Mouse (Mus musculus): ENCODE measurements around the gene Hoxc12.

The Hoxc12 gene

GRCm38 (mm10) chr15:102965003-102965891, 28.7 kb downstream of the Hoxc12 start:
- no peak for DNase-seq (ENCODE audit: inconsistent ontology term)

DNA sequence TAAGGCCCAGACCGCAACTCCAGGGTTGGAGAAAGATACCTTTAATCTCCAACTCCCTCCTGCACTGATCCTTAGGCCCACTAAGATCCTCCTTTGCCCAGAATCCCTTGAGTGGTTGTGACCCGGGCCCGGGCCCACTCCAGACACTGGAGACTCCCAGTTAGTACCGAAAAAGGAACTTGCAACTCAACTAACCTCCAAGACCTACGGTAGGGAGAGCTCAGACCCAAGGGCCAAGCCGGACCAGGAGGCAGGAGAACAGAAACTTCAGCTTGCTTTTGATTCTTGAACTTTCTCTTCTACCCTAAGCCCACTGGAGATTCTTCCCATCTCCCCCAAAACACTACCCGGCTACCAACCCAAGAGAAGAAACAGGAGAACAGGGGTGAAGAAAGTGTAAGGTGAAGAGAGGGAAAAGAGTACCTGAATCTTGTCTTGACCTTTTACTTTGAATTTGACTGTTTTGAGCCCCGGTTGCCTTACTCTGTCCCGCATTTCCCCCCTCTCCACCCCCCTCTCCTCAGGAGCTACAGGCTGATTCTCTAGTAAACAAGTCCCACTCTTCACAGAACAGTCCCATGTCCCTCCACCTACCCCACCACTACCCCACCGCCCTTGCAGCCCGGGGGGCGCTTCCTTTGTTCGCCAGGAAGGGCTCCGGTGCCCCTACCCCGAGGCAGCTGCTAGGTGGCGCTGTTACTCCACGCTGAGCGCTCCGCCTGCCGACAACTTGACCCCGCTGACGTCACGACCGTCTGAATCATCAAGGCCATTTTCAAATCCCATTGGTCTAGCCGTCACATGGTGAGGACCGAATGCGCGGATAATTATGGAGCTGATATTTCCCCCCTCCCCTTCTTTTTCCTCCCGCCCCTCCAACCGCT, 29.6 kb downstream of the Hoxc12 start:
- DNase-seq (ENCODE audit: inconsistent ontology term): peak; percentile 19

GRCm38 (mm10) chr15:102966776-102967311, 30.3 kb downstream of the Hoxc12 start, which contains the start of gene Hoxc10:
TSS of gene Hoxc10 (plus strand) at chr15:102966796.
- no peak for DNase-seq (ENCODE audit: inconsistent ontology term)

DNA sequence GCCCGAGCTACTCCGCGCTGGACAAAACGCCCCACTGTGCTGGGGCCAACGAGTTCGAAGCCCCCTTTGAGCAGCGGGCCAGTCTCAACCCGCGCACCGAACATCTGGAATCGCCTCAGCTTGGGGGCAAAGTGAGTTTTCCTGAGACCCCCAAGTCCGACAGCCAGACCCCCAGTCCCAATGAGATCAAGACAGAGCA, 30.7 kb downstream of the Hoxc12 start, which contains the start of gene Hoxc5:
Hoxc5 (plus strand) TSS at position 132 of the 199 bp plus-strand sequence.
- no peak for DNase-seq (ENCODE audit: inconsistent ontology term)

GRCm38 (mm10) chr15:102967511-102968397, 31.2 kb downstream of the Hoxc12 start:
- no peak for DNase-seq (ENCODE audit: inconsistent ontology term)

GRCm38 (mm10) chr15:102969296-102969695, 32.7 kb downstream of the Hoxc12 start:
- no peak for DNase-seq (ENCODE audit: inconsistent ontology term)

GRCm38 (mm10) chr15:102970740-102971139, 34.2 kb downstream of the Hoxc12 start:
- DNase-seq (ENCODE audit: inconsistent ontology term): peak; percentile 20

GRCm38 (mm10) chr15:102972254-102972653, 35.7 kb downstream of the Hoxc12 start:
- no peak for DNase-seq (ENCODE audit: inconsistent ontology term)

DNA sequence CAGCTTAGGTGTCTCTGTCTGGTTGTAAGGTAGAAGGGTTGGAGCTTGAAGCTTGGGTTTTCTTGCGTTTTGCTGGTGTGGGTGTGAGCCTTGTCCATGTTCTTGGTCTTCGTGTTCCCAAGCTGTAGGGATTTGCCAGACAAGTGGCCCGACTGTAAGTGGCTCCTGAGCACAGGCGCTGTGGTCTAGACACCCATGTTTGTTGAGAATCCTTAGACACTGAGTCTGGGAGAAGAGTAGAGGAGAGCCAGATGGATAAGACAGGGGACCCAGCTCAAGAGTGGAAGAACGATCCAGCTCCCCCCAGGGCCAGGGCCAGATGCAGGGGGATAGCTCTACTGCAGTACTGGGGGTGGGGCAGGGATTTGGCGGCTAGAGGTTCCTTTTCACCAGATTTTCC, 36.2 kb downstream of the Hoxc12 start:
- DNase-seq (ENCODE audit: inconsistent ontology term): no peak

- DNase-seq (ENCODE audit: inconsistent ontology term): no peak
Observed at GRCm38 (mm10) chr15:102975034-102975433, 38.5 kb downstream of the Hoxc12 start.

DNA sequence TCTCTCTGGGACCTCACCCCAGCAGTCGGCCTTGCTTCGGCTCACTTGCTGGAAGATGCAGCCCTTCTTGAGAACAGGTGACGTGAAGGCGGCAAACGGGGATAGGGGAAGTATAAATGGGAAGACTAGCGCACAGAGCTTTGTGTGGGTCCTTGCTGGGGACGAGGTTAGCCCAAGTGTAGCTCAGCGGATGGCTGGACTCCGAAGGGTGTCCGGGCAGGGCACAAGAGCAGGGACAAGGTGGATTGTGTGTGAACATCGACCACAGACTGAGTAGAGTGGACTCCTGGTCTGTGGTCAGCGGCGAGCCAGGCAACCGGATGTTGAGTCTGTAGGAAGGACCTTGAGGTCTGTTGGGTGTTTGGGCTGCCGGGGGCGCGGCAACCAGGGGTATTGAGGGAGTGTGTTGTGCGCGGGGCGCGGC, 39.1 kb downstream of the Hoxc12 start:
- DNase-seq (ENCODE audit: inconsistent ontology term): no peak

DNA sequence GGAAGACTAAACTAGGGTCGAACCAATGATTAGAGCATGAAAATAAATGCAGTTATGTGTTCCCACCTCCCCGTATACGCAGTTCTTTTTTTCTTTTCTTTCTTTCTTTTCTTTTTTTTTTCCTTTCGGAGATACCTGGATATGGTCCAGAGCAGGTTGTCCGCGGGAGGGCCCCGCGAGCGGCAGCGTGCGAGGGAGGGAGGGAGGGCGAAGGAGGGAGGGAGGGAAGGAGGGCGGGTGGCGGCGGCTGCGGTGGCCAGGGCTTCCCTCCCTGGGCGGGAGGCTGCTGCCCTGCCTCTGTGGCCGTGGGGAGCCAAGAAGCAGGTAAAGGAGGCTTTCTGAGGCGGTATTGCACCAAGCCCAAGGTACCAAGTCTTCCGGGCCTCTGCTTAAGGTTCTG, 39.6 kb downstream of the Hoxc12 start, which contains the start of gene Hoxc9:
Hoxc9 (plus strand) TSS at position 269 of the 400 bp plus-strand sequence.
- no peak for DNase-seq (ENCODE audit: inconsistent ontology term)

DNA sequence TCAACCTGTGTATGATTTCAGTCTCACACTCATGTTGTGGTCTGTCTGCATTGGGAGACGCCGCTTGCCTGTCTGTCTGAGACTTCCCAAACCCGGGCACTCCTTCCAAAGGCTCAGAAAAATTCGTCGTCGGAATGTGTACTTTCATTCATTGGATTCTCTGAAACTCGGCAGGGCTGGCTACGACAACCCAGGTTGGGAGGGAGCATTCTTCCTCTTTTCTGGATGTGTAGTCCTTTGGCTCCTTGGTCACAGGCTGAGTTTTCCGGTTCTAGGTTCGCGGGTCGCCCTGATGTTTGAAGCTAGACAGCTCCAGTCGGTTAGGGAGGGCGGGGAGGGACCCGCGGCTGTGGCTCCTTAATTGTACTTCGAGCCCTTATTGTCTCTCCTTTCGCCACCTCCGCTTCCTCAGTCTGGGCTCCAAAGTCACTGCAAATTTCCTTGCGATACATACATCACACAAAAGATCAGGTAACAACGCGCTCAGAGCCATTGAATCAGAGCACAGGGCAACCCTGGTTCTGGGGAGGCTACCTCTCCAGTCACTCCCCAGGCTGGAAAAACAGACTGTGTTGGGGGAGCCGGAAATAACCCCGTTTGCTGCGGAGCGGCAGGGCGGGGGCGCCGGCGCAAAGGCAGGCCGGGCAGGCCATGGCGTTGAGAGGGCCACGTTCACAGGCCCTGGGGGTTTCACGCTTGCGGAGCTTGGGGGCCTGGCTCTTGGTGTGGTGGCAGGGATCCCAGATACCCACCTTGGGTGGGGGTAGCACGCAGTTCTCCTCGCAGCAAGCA, 40.3 kb downstream of the Hoxc12 start:
- no peak for DNase-seq (ENCODE audit: inconsistent ontology term)

- no peak for DNase-seq (ENCODE audit: inconsistent ontology term)
Observed at GRCm38 (mm10) chr15:102977423-102977974, 40.9 kb downstream of the Hoxc12 start.

DNA sequence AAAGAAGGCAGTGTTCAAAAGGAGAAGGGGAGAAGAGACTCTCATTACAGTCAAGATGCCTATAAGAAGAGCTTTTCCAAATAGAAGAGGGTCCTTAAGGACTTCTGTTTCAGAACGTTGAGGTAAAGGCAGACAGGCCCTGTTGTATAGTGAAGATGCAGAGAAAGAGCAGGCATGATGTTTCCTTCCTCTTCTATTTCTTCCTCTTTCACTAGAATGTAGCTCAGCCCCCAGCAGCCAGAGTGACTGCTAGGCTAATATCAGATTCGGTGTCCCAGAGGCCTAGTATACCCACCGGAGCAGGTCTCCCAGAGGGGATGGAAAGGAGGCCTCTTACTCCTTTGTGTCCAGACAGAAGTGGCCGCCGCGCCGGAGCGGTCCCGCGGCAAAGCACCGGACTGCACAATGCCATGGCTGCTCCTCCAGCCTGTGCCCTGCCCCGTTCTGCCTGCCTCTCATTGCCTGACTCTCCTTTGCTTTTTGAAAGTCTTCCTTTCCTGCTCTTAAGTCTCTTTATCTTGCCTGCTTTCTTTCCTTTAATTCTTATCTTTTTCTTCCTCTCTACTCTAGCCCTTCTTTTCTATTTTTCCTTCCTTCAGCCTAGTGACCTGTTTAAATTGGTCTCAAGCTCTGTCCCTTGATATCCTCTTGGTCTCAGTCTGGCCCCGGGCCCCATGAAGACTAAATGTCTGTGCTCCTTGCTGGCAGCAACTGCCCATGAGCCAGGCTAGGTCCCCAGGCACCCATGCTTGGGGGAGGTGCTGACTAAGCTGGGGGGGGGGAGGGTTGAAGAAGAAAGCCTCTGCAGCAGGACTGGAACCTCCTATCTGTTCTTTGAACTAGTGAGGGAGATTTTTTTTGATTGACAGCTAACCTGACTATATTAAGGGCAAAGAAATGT, 42.3 kb downstream of the Hoxc12 start:
- no peak for DNase-seq (ENCODE audit: inconsistent ontology term)

GRCm38 (mm10) chr15:102979936-102980335, 43.4 kb downstream of the Hoxc12 start:
- no peak for DNase-seq (ENCODE audit: inconsistent ontology term)

GRCm38 (mm10) chr15:102980352-102980751, 43.8 kb downstream of the Hoxc12 start:
- no peak for DNase-seq (ENCODE audit: inconsistent ontology term)

- DNase-seq (ENCODE audit: inconsistent ontology term): no peak
Observed at GRCm38 (mm10) chr15:102980912-102981311, 44.4 kb downstream of the Hoxc12 start.

All from Muller cell, postnatal 12 days (primary cell).